ENCODE assay signal across 8 mouse cellular contexts in genomic region chr8:70539077-70539813, GRCm38 (mm10). TPM values are rescaled to one million over a fixed set of nuclear protein-coding genes. Genes with fewer than 3 reads are reported as not detected.
DNase-seq lines count a peak whose midpoint lies in the region; ATAC-seq and TF ChIP-seq lines count a peak whose summit lies in the region.

Gene Ell (plus strand): TSS chr8:70539457.

- peak; percentile 78 for ATAC-seq in erythroid progenitor cell, adult 5-6 weeks (replicated peaks; ENCODE audit: low FRiP score, poor library complexity, severe bottlenecking)
- ATAC-seq in heart, embryonic 12.5 days (ENCODE audit: insufficient number of reproducible peaks, low FRiP score), result peak; percentile 86
- ATAC-seq in kidney, postnatal 0 days (replicated peaks; ENCODE audit: low FRiP score, low read depth), result peak; percentile 90
- ATAC-seq in liver, embryonic 11.5 days (replicated peaks; ENCODE audit: low FRiP score), result peak; percentile 87
- ATAC-seq in stomach, embryonic 14.5 days (ENCODE audit: insufficient number of reproducible peaks, insufficient read depth, low FRiP score, low read depth), result peak; percentile 92

- no peaks in the 10 kb centered on the region for H3K27me3 ChIP-seq in heart, embryonic 12.5 days (replicated peaks)
- no peaks in the 10 kb centered on the region for H3K27me3 ChIP-seq in kidney, postnatal 0 days (ENCODE audit: insufficient read depth, low read length)
- no peaks in the 10 kb centered on the region for H3K27me3 ChIP-seq in liver, embryonic 11.5 days (replicated peaks; ENCODE audit: control insufficient read depth, insufficient read depth, low read length)
- H3K27me3 ChIP-seq in stomach, embryonic 14.5 days (ENCODE audit: control insufficient read depth, insufficient read depth, low read length), result no peaks in the 10 kb centered on the region

- peak; percentile 2; the same call in 1 of the 2 replicates for TF ChIP-seq CTCF in kidney, postnatal 0 days (IDR thresholded peaks at IDR 0.05; ENCODE audit: low read depth)

- H3K36me3 ChIP-seq in heart, embryonic 12.5 days, result peaks cover 30% of the 10 kb centered on the region
- peaks cover 16% of the 10 kb centered on the region; the same call in 1 of the 2 replicates for H3K36me3 ChIP-seq in kidney, postnatal 0 days (ENCODE audit: insufficient read depth, low read length)
- H3K36me3 ChIP-seq in liver, embryonic 11.5 days (ENCODE audit: control insufficient read depth, insufficient read depth, low read length), result peaks cover 23% of the 10 kb centered on the region; the same call in 1 of the 2 replicates
- peaks cover 27% of the 10 kb centered on the region; the same call in 1 of the 2 replicates for H3K36me3 ChIP-seq in stomach, embryonic 14.5 days (ENCODE audit: control insufficient read depth, insufficient read depth, low read length)

- under 1% methylated on average over 58 of the region's 58 CpGs for WGBS in heart, embryonic 12.5 days
- under 1% methylated on average over 57 of the region's 58 CpGs for WGBS in kidney, postnatal 0 days
- under 1% methylated on average over 58 of the region's 58 CpGs for WGBS in liver, embryonic 11.5 days
- WGBS in stomach, embryonic 14.5 days, result under 1% methylated on average over 57 of the region's 58 CpGs

- peak within 1 kb of the TSS; percentile 94 for H3K27ac ChIP-seq in heart, embryonic 12.5 days (ENCODE audit: poor library complexity, severe bottlenecking)
- H3K27ac ChIP-seq in kidney, postnatal 0 days, result peak within 1 kb of the TSS; percentile 87
- H3K27ac ChIP-seq in liver, embryonic 11.5 days (ENCODE audit: low read depth, low read length), result peak within 1 kb of the TSS; percentile 94
- peak within 1 kb of the TSS; percentile 86 for H3K27ac ChIP-seq in stomach, embryonic 14.5 days (ENCODE audit: low read length)

- no peaks in the 10 kb centered on the region for H3K9me3 ChIP-seq in heart, embryonic 12.5 days (replicated peaks)
- H3K9me3 ChIP-seq in kidney, postnatal 0 days (replicated peaks; ENCODE audit: low read length), result no peaks in the 10 kb centered on the region
- H3K9me3 ChIP-seq in liver, embryonic 11.5 days (ENCODE audit: control insufficient read depth, low read length), result no peaks in the 10 kb centered on the region
- H3K9me3 ChIP-seq in stomach, embryonic 14.5 days (ENCODE audit: control insufficient read depth, low read depth, low read length), result no peaks in the 10 kb centered on the region

- H3K4me1 ChIP-seq in heart, embryonic 12.5 days (replicated peaks), result peaks cover 47% of the 10 kb centered on the region
- H3K4me1 ChIP-seq in kidney, postnatal 0 days (replicated peaks; ENCODE audit: insufficient read depth, low read length), result 0 out of 2 replicates have a peak, but pooled peaks cover 11% of the 10 kb centered on the region
- peaks cover 41% of the 10 kb centered on the region for H3K4me1 ChIP-seq in liver, embryonic 11.5 days (replicated peaks; ENCODE audit: control insufficient read depth, insufficient read depth, low read length)
- peaks cover 19% of the 10 kb centered on the region for H3K4me1 ChIP-seq in stomach, embryonic 14.5 days (ENCODE audit: control insufficient read depth, insufficient read depth, low read length)

- H3K4me3 ChIP-seq in heart, embryonic 12.5 days, result peak within 1 kb of the TSS; percentile 92
- peak within 1 kb of the TSS; percentile 73 for H3K4me3 ChIP-seq in kidney, postnatal 0 days (replicated peaks; ENCODE audit: low read depth, low read length)
- peak within 1 kb of the TSS; percentile 78 for H3K4me3 ChIP-seq in liver, embryonic 11.5 days (ENCODE audit: low read depth, low read length)
- peak within 1 kb of the TSS; percentile 82 for H3K4me3 ChIP-seq in stomach, embryonic 14.5 days (ENCODE audit: low read depth, low read length)

- H3K9ac ChIP-seq in heart, embryonic 12.5 days, result peak within 1 kb of the TSS; percentile 97
- peak within 1 kb of the TSS; percentile 79 for H3K9ac ChIP-seq in kidney, postnatal 0 days (ENCODE audit: low read depth, low read length)
- H3K9ac ChIP-seq in liver, embryonic 11.5 days (ENCODE audit: low read depth, low read length), result peak within 1 kb of the TSS; percentile 84
- peak within 1 kb of the TSS; percentile 73 for H3K9ac ChIP-seq in stomach, embryonic 14.5 days (replicated peaks; ENCODE audit: low read depth, low read length)

- peak; percentile 100 for DNase-seq in CD4-positive helper T cell, adult 2 months (ENCODE audit: low read depth, low spot score)
- peak; percentile 96 for DNase-seq in brain, embryonic 18.5 days (ENCODE audit: low read depth, low spot score)
- peak; percentile 100 for DNase-seq in kidney, postnatal 0 days (ENCODE audit: low spot score)
- peak; percentile 100 for DNase-seq in liver, embryonic 11.5 days (ENCODE audit: low spot score)
- DNase-seq in naive thymus-derived CD4-positive, alpha-beta T cell, adult 2 months (ENCODE audit: low read depth), result peak; percentile 100

- peak within 1 kb of the TSS; percentile 97 for H3K4me2 ChIP-seq in heart, embryonic 12.5 days
- peak within 1 kb of the TSS; percentile 85 for H3K4me2 ChIP-seq in kidney, postnatal 0 days (ENCODE audit: low read length)
- H3K4me2 ChIP-seq in liver, embryonic 11.5 days, result peak within 1 kb of the TSS; percentile 93
- H3K4me2 ChIP-seq in stomach, embryonic 14.5 days (replicated peaks; ENCODE audit: low read depth, low read length), result peak within 1 kb of the TSS; percentile 96

RNA-seq across cellular contexts. Expression of gene Ell, which starts in this region (rescaled TPM):
- 10.5 and 22.3 TPM in 2 replicates for total RNA-seq in erythroid progenitor cell, adult 5-6 weeks (2015; ENCODE audit: low replicate concordance)
- total RNA-seq in erythroid progenitor cell, adult 5-6 weeks (2017; ENCODE audit: low replicate concordance), result 2.8 and 15.5 TPM in 2 replicates
- polyA plus RNA-seq in heart, embryonic 12.5 days (2016; fragmentation: Nextera tagmentation; extraction: Ambion mirVana), result 13.5 and 14.7 TPM in 2 replicates
- polyA plus RNA-seq in kidney, postnatal 0 days (2015; fragmentation: Nextera tagmentation; extraction: Ambion mirVana), result 14.9 and 17.1 TPM in 2 replicates
- 20.3 and 20.7 TPM in 2 replicates for polyA plus RNA-seq in liver, embryonic 11.5 days (2014; fragmentation: Nextera tagmentation; extraction: Ambion mirVana)
- polyA plus RNA-seq in stomach, embryonic 14.5 days (2014; fragmentation: Nextera tagmentation; extraction: Ambion mirVana), result 17.1 and 17.9 TPM in 2 replicates

Comparison
In these comparisons a context has a peak if more than half of its experiments do, and no peak if none do; other contexts are left out.
1. Peak in every context shown above with its lines: DNase-seq, ATAC-seq, H3K4me3 ChIP-seq and H3K27ac ChIP-seq.